Mouse (Mus musculus) liver, embryonic 11.5 days (tissue): ENCODE measurements at regions not wholly inside any gene's neighbourhood (a gene's known extent, or its start where the extent isn't known, plus 50 kb on each side); places are given as distances from the start of the nearest gene placed in this dataset.
"Not testable (repeated sequence)": the region's sequence is repeated elsewhere in the genome, so short reads cannot be mapped to it uniquely, and the experiment has no call there.

Experiments used
- ATAC-seq: fragments of 200-750 bp; cut with Nextera tagmentation; replicated peaks from 2 replicates; pipeline ENCODE4 v1.8.0; 2017; ENCODE audit warnings: moderate number of reproducible peaks, mild to moderate bottlenecking, moderate TSS enrichment, moderate library complexity; ENCODE audit not compliant: low FRiP score
- DNase-seq: peaks from one replicate; pipeline ENCODE4 v3.0.0-alpha.2; 2017; ENCODE audit warnings: low spot score
- H3K27ac ChIP-seq: fragments of 300-500 bp; sonication (generic); 2 replicates; pipeline ENCODE4 v1.5.1; 2014; ENCODE audit warnings: mild to moderate bottlenecking, low read depth, low read length, control low read depth
- H3K27me3 ChIP-seq: fragments of 300-500 bp; sonication (generic); replicated peaks from 2 replicates; pipeline ENCODE4 v1.6.1; 2014; ENCODE audit warnings: low read length, mixed read lengths; ENCODE audit not compliant: control insufficient read depth, insufficient read depth
- H3K36me3 ChIP-seq: fragments of 300-500 bp; sonication (generic); 2 replicates; pipeline ENCODE4 v1.6.1; 2014; ENCODE audit warnings: mild to moderate bottlenecking, low read length, moderate library complexity, mixed read lengths; ENCODE audit not compliant: control insufficient read depth, insufficient read depth
- H3K4me1 ChIP-seq: fragments of 300-500 bp; sonication (generic); replicated peaks from 2 replicates; pipeline ENCODE4 v1.6.1; 2014; ENCODE audit warnings: low read length, mixed read lengths; ENCODE audit not compliant: control insufficient read depth, insufficient read depth
- H3K4me2 ChIP-seq: fragments of 300-500 bp; sonication (generic); 2 replicates; pipeline ENCODE4 v1.6.1; 2014; ENCODE audit warnings: mild to moderate bottlenecking, control low read depth, moderate library complexity
- H3K4me3 ChIP-seq: fragments of 300-500 bp; sonication (generic); 2 replicates; pipeline ENCODE4 v1.5.1; 2014; ENCODE audit warnings: low read depth, low read length, control low read depth
- H3K9ac ChIP-seq: fragments of 300-500 bp; sonication (generic); 2 replicates; pipeline ENCODE4 v1.6.1; 2014; ENCODE audit warnings: low read depth, low read length, control low read depth
- H3K9me3 ChIP-seq: fragments of 300-500 bp; sonication (generic); 2 replicates; pipeline ENCODE4 v1.6.1; 2016; ENCODE audit warnings: low read length, inconsistent platforms, mixed read lengths; ENCODE audit not compliant: control insufficient read depth
- WGBS: fragments of 180-500 bp; shearing (Covaris S2); extraction: QIAGEN DNeasy Blood & Tissue Kit; methylation state at CpG from one replicate; pipeline ENCODE4 v1.1.7; 2014; 5-methylcytosine and 5-hydroxymethylcytosine counted together

GRCm38 (mm10) chr6:81839474-81840153 is 83.9 kb upstream of the Gcfc2 start:
- H3K4me1 ChIP-seq, result no peaks in the 10 kb centered on the region
- no peaks in the 10 kb centered on the region for H3K36me3 ChIP-seq
- H3K9ac ChIP-seq, result no peak overlapping the region
- no peak for ATAC-seq
- no peak overlapping the region for H3K4me2 ChIP-seq
- H3K27ac ChIP-seq, result no peak overlapping the region
- DNase-seq, result no peak
- 69% methylated on average over 11 of the region's 11 CpGs for WGBS
- no peaks in the 10 kb centered on the region for H3K9me3 ChIP-seq
- no peaks in the 10 kb centered on the region for H3K27me3 ChIP-seq
- no peak overlapping the region for H3K4me3 ChIP-seq

- not testable (repeated sequence) for DNase-seq, H3K4me3 ChIP-seq, H3K9me3 ChIP-seq, H3K4me2 ChIP-seq, H3K27ac ChIP-seq, H3K27me3 ChIP-seq, H3K36me3 ChIP-seq, ATAC-seq, H3K9ac ChIP-seq, H3K4me1 ChIP-seq
- 84% methylated on average over 13 of the region's 13 CpGs for WGBS
Measured at GRCm38 (mm10) chr6:81868207-81868606, 55.3 kb upstream of the Gcfc2 start.
